Mouse (Mus musculus): ENCODE results near the gene Reck. TPM values are rescaled to one million over a fixed set of nuclear protein-coding genes. Genes with fewer than 3 reads are reported as not detected.

The Reck gene
- total RNA-seq, 1 experiment from 2014 or later: 14.6 TPM

DNA sequence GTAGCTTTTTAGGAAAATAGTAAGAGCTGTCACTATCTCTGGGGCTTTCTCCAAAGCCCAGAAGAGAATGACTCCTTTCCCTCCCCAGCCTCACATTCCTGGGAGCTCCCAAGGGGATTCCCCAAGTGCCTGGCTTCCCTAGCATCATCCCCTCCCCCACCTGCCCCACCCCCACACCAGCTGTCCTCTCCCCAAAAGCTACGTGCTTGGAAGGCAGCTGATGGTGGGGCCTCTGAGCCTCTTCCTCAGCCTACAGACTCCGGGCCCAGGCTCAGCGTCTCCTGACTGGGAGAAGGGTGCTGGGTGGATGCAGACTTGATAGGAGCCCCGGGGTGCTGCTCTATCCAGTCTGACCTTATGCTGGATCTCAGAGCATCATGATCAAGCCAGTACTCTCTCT lies 94.0 kb downstream of the Reck start:
- no peak for DNase-seq

DNA sequence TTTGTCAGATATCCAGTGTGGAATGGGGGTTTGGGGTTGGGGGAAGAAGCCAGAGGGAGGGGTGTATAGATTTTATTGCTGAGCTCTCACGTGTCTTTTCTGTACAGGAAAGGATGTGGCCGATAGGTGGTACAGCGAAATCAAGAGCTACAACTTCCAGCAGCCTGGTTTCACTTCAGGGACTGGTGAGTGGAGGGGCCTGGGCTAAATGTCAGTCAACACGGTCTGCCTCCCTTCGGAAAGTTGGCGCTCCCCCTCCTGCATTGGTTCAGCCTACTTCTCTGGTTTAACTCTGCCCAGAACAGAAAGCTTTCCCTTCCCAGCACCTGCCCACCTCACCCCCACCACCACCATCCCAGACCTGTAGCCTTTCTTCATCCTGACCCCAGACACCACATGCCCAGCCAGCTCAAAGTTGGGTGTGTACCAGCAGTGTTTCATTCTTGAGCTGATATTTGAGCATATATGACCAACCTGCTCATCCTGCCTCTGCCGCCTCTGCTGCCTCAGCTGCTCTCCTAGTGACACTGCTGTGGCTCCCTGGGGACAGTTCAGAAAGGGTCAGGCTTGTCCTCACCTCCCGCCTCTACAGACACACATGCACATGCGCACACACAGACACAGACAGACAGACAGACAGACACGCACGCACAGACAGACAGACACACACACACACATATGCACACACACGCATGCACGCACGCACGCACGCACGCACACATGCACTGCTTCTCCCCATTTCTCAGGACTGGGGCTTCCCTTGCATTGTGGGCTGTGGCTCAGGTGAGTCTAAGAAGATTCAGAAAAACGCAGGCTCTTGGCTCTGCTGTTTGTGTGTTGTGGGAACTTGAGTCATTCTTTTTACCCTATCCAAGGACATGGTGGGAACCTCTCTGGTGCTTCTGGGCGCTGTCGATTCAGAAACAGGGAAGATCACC lies 95.3 kb downstream of the Reck start:
- DNase-seq: no peak

DNA sequence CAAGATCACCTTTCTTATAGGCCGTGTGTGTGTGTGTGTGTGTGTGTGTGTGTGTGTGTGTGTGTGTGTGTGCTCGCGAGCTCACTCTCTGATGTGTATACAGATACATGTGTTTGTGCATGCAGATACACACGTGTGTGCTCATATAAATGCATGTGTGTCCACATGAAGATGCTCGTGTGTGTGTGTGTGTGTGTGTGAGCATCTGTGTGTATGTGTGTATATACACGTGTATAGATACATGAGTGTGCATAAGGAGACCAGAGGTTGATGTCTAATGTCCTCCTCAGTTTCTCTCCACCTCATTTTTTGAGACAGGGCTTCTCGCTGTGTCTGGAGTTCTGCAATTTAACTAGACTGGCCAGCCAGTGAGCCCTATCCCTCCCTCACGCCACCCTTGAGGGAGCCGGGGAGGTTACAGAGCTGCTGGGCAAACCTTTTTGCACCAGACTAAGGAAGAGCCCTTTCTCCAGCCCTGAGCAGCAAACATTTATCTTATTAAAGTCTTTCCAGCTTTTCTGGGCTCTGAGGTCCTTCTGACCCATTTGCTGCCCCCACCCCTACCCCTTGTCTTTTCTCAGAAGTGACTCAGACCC lies 96.3 kb downstream of the Reck start:
- DNase-seq: no peak

DNA sequence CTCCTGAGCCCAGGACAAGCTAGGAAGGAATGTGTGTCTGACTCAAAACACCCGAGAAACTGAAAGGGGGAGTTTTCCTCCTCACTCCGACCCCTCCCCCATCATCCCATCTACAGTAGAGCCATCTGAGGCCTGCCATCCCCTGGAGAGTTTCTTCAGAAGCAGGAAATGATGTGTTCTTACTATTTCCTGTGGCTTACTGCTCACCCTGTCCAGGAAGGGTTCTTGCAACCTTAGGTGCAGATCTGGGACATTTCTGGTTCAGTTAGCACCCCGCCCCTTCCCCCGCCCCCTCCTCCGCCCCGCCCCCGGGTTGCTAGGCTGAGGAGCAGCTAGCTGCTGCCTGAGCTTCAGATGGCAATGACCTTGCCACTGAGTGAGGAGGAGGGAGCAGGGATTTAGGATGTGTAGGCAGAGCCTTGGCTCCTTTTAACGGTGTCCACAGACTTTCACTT lies 96.8 kb downstream of the Reck start:
- DNase-seq: peak; percentile 71

DNA sequence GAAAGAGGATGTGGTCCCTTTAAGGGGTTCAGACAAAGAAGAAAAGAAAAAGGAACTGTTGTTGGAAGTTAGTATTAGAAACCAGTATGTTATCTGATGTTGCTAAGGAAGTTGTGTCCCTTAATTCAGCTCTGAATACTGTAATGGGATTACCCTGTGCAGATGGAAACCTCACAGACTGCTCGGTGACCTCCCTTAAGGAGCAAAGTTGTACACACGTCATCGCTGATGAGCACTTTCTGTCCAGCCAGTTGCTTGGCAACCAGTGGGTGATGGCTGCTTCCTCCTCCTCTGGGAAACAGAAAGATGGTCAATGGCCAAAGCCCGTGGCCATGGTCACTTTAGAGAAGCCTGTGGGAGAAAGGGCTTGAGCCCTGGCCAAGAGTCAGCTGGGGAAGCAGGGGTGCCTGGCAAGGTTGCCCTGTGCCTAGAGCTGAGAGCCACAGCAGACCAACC lies 98.2 kb downstream of the Reck start:
- DNase-seq: peak; percentile 71

DNA sequence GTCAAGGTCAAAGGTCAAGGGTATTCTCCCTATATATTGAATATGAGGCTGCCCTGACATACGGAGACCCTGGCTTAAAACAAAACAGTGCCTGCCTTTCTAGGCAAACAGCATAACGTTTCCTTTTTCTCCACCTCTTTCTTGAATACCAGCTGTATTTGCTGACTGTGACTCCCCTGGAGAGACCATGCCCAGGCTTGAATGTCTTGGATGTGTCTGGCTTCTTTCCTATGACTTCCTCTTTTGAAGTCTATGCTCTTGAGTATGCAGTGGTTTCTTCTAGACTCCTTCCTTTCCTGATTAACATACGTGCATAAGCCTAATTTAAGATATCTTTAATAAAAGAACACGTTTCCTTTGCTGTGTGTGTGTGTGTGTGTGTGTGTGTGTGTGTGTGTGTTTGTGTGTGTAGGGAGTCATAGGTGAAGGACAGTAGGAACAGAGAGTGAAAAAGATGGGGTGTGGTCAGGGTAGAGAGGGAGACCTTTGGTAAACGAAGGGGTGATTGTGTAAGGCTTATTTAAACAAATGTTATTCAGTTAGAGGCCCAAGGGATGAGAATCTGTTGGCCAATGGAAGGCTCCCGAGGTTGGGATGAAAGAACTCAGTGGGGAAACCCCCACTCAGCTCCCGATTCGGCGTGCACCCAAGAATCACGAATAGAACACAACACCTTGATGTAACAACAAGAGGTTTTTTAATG lies 99.7 kb downstream of the Reck start:
- DNase-seq: no peak

DNA sequence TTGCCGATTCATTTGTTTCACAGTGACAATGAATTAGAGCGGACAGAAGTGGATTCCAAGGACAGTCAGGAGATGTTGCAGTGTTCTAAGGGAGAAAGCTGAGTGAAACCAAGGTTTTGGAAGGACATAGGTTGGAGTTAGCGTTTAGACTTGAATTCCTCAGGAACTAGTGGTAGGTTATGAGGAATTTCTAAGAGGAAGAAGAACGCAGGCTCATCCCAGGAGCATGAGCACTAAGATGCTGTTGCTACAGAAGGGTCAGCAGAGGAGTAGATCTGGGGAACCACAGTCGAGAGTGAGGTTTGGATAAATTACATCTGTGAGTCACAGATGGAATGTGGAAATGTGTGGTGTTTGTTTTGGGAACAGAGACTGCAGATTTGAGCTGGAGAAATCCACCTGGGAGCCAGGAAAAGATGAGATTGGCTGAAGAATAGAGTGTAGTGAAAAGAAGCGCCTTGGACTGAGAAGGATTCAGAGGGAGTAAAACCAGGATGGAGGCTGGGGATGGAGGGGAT lies 101.0 kb downstream of the Reck start:
- DNase-seq: no peak

DNA sequence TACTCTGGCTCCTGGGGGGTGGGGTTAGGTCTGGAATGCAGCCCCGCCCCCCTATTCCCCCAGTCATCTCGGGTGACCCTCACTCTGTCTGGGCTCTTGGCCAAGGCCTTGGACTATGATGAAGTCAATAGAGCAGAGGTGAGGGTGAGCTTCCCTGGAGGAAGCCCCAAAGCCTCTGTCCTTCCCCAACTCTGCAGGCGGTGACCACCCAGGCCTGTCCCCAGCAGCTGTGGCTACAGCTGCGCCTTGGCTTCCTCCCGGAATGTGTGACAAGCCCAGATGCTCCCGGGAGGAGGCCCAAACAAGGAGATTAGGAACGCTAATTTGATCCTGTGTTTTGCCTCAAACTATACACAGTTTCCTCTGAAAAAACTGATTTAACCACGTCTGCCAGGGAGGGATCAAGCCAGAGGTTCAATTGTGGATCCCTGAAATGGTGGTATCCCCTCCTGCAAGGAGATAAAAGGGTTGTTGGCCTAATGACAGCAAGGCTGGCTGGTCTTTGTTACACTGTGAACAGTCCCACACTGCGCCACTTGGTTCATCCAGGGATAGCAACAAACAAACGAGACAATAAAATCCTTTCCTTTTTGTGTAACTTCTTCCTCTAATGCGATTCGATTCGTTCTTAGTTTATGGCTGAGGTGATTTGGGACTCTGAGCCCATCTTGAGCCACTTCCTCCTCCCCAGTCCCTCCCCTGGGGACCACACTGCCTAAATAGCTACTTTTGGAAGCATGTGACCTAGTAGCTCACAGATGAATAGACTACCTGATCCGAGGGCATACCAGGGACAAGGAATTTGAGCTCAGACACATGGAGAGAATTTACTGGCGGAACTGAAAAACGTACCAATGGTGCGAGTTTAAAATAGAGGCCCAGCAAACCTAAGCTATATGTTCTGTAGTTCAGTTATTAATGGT lies 103.5 kb downstream of the Reck start:
- peak; percentile 82 for DNase-seq

DNA sequence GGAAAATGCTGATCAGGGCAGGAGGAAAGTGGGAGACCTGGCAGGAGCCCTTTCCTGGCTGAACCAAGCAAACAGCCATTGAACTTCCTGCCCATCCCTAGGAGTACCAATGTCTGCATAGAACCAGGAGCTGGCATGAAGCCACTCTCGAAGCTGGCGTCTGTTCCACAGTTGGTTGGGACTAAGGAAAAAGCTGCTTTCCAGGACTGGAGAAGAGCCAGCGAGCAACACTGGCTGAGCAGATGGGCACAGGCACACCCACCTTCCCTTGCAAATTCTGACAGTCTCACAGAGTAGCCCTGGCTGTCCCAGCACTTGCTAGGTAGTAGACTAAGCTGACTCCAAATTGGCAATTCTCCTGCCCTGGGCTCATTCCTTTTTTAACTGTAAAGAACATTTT lies 104.4 kb downstream of the Reck start:
- DNase-seq: peak; percentile 77

DNA sequence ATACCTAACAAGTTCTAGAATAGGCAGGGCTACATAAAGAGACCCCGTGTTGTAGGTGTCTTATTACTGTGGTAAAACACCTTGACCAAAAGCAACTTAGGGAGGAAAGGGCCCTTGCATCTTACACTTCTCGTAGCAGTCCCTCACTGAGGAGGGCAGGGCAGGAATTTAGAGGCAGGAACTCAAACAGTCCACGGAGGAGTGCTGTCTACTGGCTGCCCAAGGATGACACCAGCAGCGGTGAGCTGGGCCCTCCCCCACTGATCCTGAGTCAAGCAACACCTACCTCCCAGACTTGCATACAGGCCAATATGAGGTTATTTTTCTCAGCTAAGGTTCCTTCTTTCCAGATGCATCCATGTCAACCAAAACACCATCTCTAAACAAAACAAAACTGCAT lies 104.9 kb downstream of the Reck start:
- DNase-seq: no peak

DNA sequence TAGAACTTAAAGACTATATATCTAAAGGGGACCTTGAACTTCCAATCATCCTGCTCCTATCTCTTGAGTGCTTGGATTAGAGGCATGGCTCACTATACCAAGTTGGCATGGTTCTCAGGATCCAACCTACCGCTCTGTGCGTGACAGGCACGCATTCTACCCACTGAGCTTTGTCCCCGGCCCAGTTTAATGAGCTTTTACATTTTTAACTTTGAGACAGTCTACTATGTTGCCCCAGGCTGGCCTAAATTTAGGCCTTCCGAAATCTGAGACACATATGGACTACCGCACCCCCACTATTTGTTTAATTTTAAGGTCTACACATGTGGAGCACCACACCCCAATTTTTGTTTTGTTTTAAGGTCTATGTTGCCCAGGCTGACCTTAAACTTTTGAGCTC lies 105.5 kb downstream of the Reck start:
- DNase-seq: no peak

DNA sequence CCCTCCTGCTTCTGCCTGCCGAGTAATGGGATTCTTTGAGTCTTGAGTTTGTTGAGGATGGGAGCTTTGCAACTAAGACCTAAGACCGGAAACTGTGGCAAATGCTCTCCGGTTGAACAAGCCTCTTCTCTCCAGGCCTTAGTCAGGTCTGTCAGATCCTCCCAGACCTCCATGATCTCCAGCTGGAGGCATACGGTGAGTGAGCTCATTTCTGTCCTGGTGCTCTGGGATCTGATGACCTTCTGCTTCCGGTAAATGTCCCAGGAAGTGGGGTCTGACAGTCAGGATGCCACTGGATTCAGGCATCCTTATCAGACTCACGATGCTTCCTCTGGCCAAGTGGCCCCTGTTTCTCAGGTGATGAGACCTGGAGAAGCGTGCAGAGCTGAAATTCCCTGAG lies 105.9 kb downstream of the Reck start:
- no peak for DNase-seq

DNA sequence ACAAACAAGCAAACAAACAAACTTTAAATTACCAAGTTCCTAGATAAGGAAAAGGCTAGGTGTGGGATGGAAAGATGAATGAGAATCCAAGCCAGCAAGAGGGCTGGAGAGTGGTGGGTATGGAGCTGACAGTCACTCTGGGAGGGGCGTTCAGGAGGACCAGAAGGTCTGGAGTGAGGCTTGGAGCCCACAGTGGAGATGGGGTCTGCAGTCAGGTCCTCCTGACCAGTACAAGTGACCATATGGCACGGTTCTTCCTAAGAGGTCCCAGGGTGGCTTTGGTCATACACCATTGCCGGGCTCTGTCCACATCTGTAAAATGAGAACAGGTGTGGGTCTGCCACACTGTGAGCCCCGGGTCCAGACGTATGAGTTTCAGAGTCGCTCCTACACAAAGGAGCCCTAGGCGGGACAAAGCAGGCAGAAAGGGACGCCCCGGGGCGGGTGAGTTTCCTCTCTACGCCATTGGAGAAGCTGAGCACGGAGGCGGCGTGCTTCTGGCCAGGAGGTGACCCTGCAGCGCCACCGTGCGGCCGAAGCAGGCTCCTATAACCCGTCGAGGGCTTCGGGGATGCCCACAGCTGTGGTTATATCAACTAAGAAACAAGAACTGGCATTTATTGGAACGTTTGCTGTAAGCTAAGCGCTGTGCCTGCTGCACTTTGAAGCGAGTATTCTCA lies 106.9 kb downstream of the Reck start:
- DNase-seq: peak; percentile 96

DNA sequence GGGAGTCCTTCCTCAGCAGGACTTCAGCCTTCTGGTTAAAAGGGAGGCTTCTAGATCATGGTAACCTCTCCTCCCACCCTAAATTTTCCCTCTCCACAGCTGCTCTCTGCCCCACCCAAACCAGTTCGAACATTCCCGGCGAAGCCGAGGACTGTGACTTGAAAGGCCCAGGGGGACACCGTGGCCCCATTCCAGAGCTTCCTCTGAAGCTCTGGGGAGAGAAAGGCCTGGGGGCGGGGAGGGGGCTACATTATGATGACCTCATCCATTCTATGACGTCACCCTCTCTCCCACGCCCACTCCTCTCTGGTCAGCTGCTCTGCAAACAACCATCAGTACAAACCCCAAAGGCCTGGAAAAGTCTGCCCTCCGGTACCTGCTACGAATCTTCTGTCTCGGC lies 107.9 kb downstream of the Reck start, which contains the start of gene Ccin:
Gene Ccin, plus strand, starts transcription at position 303 of the 400 bp plus-strand sequence.
- no peak for DNase-seq

DNA sequence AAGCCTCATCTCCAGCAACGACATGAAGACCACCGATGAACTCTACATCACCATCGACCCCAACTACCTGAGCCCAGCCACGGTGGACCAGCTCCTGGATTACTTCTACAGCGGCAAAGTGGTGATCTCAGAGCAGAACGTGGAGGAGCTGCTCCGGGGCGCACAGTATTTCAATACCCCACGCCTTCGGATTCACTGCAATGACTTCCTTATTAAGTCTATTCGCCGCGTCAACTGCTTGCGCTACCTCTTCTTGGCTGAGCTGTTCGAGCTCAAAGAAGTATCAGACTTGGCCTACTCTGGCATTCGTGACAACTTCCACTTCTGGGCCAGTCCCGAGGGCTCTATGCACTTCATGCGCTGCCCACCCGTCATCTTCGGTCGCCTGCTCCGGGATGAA lies 108.4 kb downstream of the Reck start:
- no peak for DNase-seq

DNA sequence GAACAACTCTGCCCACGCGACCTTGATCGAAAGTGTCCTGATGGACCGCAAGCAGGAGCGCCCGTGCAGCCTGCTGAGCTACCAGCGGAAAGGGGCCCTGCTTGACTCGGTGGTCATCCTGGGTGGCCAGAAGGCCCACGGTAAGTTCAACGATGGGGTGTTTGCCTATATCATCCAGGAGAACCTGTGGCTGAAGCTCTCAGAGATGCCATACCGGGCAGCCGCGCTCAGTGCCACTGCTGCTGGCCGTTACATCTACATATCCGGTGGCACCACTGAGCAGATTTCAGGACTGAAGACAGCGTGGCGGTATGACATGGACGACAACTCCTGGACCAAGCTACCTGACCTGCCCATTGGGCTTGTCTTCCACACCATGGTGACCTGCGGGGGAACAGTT lies 109.0 kb downstream of the Reck start:
- no peak for DNase-seq

DNA sequence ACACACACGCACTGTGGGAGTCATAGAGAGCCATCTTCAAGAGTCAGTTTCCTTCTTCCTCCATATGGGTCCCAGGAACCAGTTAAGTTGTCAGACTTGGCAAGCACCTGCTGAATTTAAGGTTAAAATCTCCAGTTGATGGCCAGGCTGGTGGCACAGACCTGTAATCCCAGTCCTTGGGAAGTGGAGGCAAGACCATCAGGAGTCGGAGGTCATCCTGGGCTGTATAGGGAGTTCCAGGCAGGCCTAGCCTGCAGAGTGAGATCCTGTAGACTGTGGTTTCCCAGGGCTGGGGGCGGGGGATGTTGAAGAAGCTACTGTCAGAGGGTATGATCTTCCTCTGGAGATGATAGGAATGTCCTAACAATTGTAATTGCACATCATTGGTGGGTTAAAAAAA lies 113.6 kb downstream of the Reck start:
- DNase-seq: no peak

DNA sequence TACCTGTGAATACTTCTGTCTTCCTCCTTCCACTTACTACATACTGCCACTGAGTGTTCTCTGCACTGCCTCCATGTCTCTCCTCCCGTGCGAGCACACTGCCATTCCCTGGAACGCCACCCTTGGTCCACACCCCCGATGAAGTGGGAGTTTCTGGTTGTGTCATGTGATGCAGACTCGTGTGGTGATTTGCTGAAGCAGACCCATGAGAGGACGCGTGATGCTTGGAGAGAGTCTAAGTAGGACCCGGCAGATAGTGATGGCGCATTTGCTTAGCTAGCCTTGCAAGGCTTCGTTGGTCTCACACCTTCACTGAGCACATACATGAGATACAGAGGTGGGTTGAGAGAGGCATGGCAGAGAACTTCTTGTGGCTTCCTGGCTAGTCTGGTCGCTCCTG lies 117.7 kb downstream of the Reck start:
- DNase-seq: no peak

DNA sequence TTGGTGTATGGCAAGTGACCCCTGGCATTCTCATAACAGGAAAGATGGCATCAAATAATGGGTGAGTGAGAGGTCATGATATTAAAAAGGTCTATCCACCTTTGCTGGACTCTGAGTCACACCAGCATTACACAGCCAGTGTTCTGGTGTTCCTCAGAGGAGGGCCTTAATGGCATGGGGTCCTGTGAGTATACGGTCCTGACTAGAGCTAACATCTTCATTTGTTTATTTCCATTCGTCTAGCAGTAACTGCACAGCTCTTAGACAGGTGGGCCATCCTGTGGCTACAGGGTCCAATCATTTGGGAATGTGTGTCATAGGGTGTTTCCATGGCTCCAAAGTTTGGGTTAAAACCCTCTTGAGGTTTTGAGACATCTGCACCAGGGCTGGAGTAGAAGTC lies 119.0 kb downstream of the Reck start:
- DNase-seq: no peak

Data from adrenal gland, postnatal 14 days (tissue).